Mouse (Mus musculus): ENCODE results near the gene Slc35d3. TPM values are rescaled to one million over a fixed set of nuclear protein-coding genes. Genes with fewer than 3 reads are reported as not detected.

The Slc35d3 gene
- polyA plus RNA-seq (2016; fragmentation: Nextera tagmentation; extraction: Ambion mirVana), result 0.90 and 0.97 TPM in 2 replicates

DNA sequence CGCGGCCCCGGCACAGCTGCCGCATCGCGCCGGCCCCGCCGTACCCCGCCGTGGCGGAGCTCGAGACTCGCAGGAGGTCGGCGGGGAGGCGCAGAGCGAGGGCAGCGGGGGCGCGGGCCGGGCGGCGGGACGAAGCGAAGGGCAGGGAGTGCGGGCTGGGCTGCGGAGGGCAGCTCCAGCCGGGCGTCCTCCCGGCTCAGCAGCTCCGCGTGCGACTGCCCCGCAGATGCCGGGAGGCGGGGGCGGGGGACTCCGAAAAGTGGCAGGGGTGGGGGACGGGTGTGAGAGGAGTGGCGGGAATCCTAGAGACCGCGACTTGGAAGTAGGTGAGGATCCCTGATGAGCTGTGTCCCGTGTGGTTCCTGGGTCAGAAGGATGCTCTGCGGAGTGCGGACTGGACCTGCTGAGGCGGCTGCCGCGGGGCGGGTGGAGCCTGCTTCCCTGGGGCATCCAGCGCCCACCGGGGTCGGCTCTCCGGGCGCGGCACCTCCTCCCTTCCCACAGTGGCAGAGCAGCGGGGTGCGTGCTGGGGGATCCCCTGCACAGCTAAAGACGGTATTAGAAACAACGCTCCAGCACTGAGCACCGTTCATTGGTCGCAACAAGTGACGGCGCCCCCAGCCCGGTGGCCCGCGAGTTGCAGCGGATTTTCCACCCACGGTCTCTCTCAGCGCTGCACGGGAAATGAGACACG, at the start of gene Slc35d3:
Gene Slc35d3 (minus strand): TSS at position 462 of the 694 bp plus-strand sequence.
- Histone ChIP-seq H3K9me3 (replicated peaks) (no peaks in the 10 kb centered on the region), H3K4me1 (peaks cover 32% of the 10 kb centered on the region), H3K27ac (replicated peaks) (peak within 1 kb of the TSS; percentile 68), H3K4me3 (peak within 1 kb of the TSS; percentile 73), H3K36me3 (no peaks in the 10 kb centered on the region), H3K27me3 (ENCODE audit: low read depth, poor library complexity, severe bottlenecking) (peaks cover 87% of the 10 kb centered on the region)
- under 1% methylated on average over 72 of the region's 72 CpGs for whole genome bisulfite sequencing
- peak; percentile 71 for DNase-seq (ENCODE audit: low spot score)

DNA sequence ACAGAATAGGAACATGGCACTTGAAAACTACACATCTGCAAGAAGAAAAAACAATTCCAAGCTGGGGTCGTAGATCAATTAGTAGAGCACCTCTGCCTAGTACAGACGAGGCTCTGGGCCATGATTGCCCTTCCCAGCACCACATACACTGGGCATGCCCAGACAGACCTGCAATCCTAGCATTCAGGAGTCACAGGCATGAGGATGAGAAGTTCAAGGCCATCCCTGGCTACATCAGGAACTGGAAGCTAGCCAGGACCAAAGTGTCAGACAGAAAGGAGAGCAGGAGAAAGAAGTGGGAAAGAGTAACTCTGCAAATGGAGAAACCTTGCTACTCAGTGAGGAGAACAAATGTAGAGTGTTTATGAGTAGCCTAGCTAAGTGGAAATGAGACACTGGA, 48.9 kb upstream of the Slc35d3 start:
- H3K4me1 ChIP-seq, result no peaks in the 10 kb centered on the region
- peaks cover 18% of the 10 kb centered on the region for H3K36me3 ChIP-seq
- H3K9me3 ChIP-seq (replicated peaks), result no peaks in the 10 kb centered on the region
- WGBS, result 82% methylated on average over 2 of the region's 2 CpGs
- no peak overlapping the region for H3K27ac ChIP-seq (replicated peaks)
- H3K27me3 ChIP-seq (ENCODE audit: low read depth, poor library complexity, severe bottlenecking), result no peaks in the 10 kb centered on the region
- no peak overlapping the region for H3K4me3 ChIP-seq
- no peak for DNase-seq (ENCODE audit: low spot score)

DNA sequence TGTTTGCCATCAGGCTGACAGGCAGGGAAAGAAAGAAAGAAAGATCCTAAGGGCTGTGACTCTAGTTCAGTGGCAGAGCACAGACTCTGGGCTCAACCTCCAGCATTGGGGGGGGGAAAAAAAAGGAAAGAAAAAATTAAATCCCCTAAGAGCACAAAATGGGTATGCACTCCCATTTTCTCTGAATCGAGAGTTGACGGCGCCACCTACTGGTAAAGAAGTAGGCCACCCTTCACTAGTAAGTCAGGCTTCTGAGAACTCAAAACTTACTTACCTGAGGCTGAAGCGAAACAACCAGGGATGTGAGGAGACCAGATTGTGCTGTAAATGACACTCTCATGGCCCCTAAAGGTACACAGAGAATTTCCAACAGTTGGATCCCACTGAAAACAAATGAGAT, 42.7 kb upstream of the Slc35d3 start:
- Histone ChIP-seq H3K27me3 (ENCODE audit: low read depth, poor library complexity, severe bottlenecking) (no peaks in the 10 kb centered on the region), H3K9me3 (replicated peaks) (no peaks in the 10 kb centered on the region), H3K27ac (replicated peaks) (no peak overlapping the region), H3K4me3 (no peak overlapping the region), H3K36me3 (peaks cover 8% of the 10 kb centered on the region), H3K4me1 (peaks cover 4% of the 10 kb centered on the region; the same call in 1 of the 2 replicates)
- WGBS, result 27% methylated on average over 4 of the region's 4 CpGs
- peak; percentile 18 for DNase-seq (ENCODE audit: low spot score)

DNA sequence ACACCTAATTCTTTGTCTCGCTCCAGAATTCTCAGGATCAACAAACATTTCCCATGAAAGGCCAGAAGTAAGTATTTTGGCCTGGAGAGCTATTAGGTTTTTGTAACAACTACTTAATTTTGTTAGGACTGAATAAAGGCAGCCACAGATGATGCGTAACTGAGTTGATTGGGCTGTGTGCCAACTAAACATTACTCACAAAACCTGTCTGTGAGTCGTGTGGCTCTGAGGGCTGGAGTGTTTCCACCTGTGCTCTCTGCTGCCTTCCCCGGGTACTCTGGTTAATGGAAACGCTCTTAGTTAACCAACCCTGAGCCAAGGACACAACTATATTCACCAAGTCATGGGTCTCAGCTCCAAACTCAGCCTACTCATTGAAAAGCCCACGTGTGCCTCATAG, 41.9 kb upstream of the Slc35d3 start:
- H3K9me3 ChIP-seq (replicated peaks), result no peaks in the 10 kb centered on the region
- H3K36me3 ChIP-seq, result peaks cover 13% of the 10 kb centered on the region
- no peaks in the 10 kb centered on the region for H3K27me3 ChIP-seq (ENCODE audit: low read depth, poor library complexity, severe bottlenecking)
- H3K4me1 ChIP-seq, result peaks cover 4% of the 10 kb centered on the region; the same call in 1 of the 2 replicates
- H3K27ac ChIP-seq (replicated peaks), result no peak overlapping the region
- DNase-seq (ENCODE audit: low spot score), result no peak
- H3K4me3 ChIP-seq, result no peak overlapping the region
- WGBS, result 88% methylated on average over 6 of the region's 6 CpGs

DNA sequence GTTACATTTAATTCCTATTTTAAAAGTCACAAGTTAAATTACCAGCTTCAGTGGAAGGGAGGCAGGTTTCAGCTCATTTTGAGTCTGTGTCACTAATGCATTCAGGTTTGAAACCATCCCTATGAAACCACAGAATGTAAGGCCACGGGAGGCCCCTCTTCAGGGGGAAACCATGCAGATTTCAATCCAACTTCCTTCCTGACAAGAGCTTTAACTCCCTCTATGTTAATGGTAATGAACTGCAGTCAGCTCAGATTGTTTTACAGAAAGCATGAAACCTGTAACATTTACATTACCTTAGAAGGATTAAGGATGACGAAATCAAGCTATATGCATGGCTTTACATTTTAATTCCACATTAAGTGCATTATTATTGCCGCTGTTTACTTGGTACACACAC, 40.4 kb upstream of the Slc35d3 start:
- no peaks in the 10 kb centered on the region for H3K27me3 ChIP-seq (ENCODE audit: low read depth, poor library complexity, severe bottlenecking)
- DNase-seq (ENCODE audit: low spot score), result no peak
- 59% methylated on average over 3 of the region's 3 CpGs for WGBS
- peaks cover 12% of the 10 kb centered on the region; the same call in 1 of the 2 replicates for H3K36me3 ChIP-seq
- H3K4me3 ChIP-seq, result no peak overlapping the region
- H3K9me3 ChIP-seq (replicated peaks), result no peaks in the 10 kb centered on the region
- no peak overlapping the region for H3K27ac ChIP-seq (replicated peaks)
- H3K4me1 ChIP-seq, result peaks cover 4% of the 10 kb centered on the region; the same call in 1 of the 2 replicates

DNA sequence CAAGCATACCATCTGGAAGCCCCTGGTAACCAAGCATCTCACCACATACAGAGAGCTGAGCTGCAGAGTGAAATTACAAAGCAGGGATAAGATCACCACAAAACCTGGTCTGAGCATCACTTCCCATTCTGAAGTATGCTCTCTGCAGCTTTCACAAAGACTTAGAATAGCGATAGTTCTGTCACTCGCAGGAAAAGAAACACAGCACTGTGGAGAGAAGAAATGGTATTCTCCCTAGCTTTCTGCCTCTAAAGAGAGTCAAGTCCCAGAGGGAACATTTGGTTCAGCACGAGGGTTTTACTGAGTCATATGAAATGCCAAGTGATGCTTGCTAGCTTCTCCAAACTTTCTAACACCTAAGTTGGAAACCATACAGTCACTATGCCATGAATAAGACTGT, 38.6 kb upstream of the Slc35d3 start:
- WGBS, result 81% methylated on average over 3 of the region's 3 CpGs
- Histone ChIP-seq H3K27ac (replicated peaks) (no peak overlapping the region), H3K4me1 (peaks cover 4% of the 10 kb centered on the region; the same call in 1 of the 2 replicates)

DNA sequence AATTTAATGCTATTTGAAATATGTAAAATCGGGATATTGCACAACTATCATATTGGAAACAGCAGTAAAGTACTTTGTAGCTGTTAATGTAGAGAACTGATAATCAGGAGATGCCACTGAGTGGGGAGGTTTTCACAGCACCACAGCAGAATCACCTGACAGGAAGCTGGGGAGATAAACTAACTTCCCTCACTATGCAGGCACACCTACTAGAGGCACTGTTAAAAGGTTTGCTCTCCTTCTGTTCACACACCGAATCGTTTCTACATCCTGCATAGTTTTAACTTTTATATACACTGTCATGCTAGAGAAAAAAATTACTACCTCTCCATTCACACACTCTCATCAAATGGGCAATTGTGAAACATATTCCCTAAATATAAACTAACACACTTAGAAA, 35.0 kb upstream of the Slc35d3 start:
- Histone ChIP-seq H3K4me3 (no peak overlapping the region), H3K9me3 (replicated peaks) (no peaks in the 10 kb centered on the region), H3K27me3 (ENCODE audit: low read depth, poor library complexity, severe bottlenecking) (no peaks in the 10 kb centered on the region), H3K4me1 (no peaks in the 10 kb centered on the region), H3K27ac (replicated peaks) (no peak overlapping the region), H3K36me3 (peaks cover 19% of the 10 kb centered on the region; the same call in 1 of the 2 replicates)
- 87% methylated on average over 3 of the region's 3 CpGs for WGBS
- no peak for DNase-seq (ENCODE audit: low spot score)

More for the DNA sequence above, 38.6 kb upstream of the Slc35d3 start:
- Histone ChIP-seq H3K36me3 (peaks cover 12% of the 10 kb centered on the region; the same call in 1 of the 2 replicates), H3K27me3 (ENCODE audit: low read depth, poor library complexity, severe bottlenecking) (no peaks in the 10 kb centered on the region), H3K9me3 (replicated peaks) (no peaks in the 10 kb centered on the region), H3K4me3 (no peak overlapping the region)
- DNase-seq (ENCODE audit: low spot score), result no peak

DNA sequence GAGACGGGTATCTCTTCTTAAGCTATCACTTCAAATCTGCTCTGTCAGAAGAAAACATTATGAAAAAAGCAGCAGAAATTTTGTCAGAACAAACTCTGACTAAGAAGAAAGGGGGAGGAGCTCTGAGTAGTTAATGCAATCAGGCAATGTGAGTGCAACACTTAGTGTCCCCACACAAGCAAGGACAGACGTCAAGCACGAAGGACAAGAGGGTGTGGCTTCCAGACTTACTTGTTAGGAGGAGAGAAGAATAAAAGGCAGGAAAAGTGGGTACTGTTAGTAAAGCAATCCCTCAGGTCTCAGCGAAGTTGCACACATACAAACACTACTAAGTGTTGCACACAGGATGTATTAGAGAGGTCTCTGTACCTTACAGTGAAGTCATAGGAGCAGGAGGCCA, 33.1 kb upstream of the Slc35d3 start:
- H3K4me3 ChIP-seq, result no peak overlapping the region
- H3K27ac ChIP-seq (replicated peaks), result no peak overlapping the region
- H3K27me3 ChIP-seq (ENCODE audit: low read depth, poor library complexity, severe bottlenecking), result no peaks in the 10 kb centered on the region
- no peaks in the 10 kb centered on the region for H3K4me1 ChIP-seq
- H3K9me3 ChIP-seq (replicated peaks), result no peaks in the 10 kb centered on the region
- DNase-seq (ENCODE audit: low spot score), result no peak
- WGBS, result 82% methylated on average over 4 of the region's 4 CpGs
- peaks cover 19% of the 10 kb centered on the region; the same call in 1 of the 2 replicates for H3K36me3 ChIP-seq

DNA sequence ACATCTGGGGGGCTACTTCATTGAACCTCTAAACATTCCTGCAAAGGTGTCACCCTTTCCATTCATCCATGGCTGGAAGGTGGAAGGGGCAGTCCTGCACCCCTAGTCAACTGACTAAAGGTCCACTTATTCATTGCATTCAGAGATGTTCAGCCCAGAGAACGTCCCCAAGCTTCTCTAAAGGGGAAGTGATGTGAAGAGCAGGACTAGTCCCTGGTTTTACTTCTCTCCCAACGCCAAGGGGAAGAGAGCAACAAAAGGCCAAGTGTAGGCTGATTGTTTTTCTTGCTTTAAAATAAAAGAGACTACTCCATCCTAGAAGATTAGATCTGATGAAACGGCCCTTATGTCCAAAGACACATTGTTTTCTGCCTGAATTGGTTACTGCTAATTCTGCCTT, 29.2 kb upstream of the Slc35d3 start:
- H3K27me3 ChIP-seq (ENCODE audit: low read depth, poor library complexity, severe bottlenecking), result no peaks in the 10 kb centered on the region
- peaks cover 10% of the 10 kb centered on the region; the same call in 1 of the 2 replicates for H3K36me3 ChIP-seq
- no peak for DNase-seq (ENCODE audit: low spot score)
- no peak overlapping the region for H3K27ac ChIP-seq (replicated peaks)
- 76% methylated on average over 3 of the region's 3 CpGs for WGBS
- H3K4me1 ChIP-seq, result peaks cover 13% of the 10 kb centered on the region
- H3K9me3 ChIP-seq (replicated peaks), result no peaks in the 10 kb centered on the region
- no peak overlapping the region for H3K4me3 ChIP-seq

DNA sequence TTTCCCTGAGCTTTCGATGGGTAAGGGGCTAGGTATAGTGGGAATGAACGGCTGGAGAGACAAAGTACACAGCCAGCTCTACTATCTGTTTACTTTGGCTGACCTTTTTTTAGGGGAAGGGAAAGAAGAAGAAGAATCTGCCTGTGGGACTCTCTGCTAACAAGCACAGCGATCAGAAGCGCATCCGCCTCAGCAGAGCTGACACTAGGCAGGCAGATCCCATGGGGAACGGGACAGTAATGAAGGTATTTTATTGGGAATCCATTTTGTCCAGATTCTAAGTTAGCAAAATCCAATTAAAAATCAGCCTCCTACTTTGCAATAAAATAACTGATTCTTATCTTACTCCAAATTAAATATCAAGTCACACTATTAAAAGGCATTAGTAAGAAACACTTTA, 27.9 kb upstream of the Slc35d3 start:
- DNase-seq (ENCODE audit: low spot score), result no peak
- H3K27ac ChIP-seq (replicated peaks), result no peak overlapping the region
- H3K9me3 ChIP-seq (replicated peaks), result no peaks in the 10 kb centered on the region
- no peaks in the 10 kb centered on the region for H3K27me3 ChIP-seq (ENCODE audit: low read depth, poor library complexity, severe bottlenecking)
- peaks cover 13% of the 10 kb centered on the region for H3K4me1 ChIP-seq
- H3K4me3 ChIP-seq, result no peak overlapping the region
- WGBS, result 77% methylated on average over 6 of the region's 6 CpGs
- peaks cover 5% of the 10 kb centered on the region; the same call in 1 of the 2 replicates for H3K36me3 ChIP-seq

DNA sequence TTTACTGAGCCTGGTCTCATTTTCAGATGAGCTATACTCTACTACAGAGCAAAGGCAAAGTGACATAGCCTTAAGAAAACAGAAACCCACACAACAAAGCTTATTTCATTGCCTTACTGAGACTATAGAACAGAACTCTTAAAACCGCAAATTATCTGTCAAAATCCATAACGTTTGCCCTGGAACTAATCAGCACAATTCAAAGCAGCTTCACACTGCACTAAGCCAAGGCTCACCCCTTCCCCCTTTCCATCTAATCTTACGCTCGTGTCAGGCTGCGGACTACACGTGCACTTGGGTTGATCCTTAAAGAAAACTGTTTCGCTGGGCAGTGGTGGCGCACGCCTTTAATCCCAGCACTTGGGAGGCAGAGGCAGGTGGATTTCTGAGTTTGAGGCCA, 26.4 kb upstream of the Slc35d3 start:
- Histone ChIP-seq H3K27ac (replicated peaks) (no peak overlapping the region), H3K36me3 (no peaks in the 10 kb centered on the region), H3K27me3 (ENCODE audit: low read depth, poor library complexity, severe bottlenecking) (no peaks in the 10 kb centered on the region), H3K9me3 (replicated peaks) (no peaks in the 10 kb centered on the region), H3K4me3 (no peak overlapping the region), H3K4me1 (peaks cover 13% of the 10 kb centered on the region)
- no peak for DNase-seq (ENCODE audit: low spot score)
- WGBS, result 85% methylated on average over 9 of the region's 9 CpGs

DNA sequence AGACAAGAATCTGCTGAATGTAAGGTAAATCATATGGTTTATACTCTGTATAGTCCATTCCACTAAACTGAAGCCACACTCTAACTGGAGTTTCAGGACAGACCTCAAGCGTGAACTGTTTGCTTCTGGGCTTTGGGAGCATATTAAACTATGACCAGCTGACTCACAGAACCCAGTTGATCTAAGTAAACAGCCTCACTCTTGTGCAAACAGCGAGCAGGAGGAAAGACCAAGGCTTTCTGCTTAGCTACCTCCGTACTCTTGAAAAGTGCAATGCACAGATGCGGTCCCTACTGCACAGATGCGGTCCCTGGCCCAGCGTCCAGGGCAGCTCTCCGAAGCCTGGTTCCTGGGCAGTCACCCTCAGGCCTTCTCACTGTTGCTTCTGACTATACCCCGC, 26.0 kb upstream of the Slc35d3 start:
- Histone ChIP-seq H3K27me3 (ENCODE audit: low read depth, poor library complexity, severe bottlenecking) (no peaks in the 10 kb centered on the region), H3K4me3 (no peak overlapping the region), H3K9me3 (replicated peaks) (no peaks in the 10 kb centered on the region), H3K4me1 (peaks cover 13% of the 10 kb centered on the region), H3K27ac (replicated peaks) (no peak overlapping the region), H3K36me3 (no peaks in the 10 kb centered on the region)
- no peak for DNase-seq (ENCODE audit: low spot score)
- WGBS, result 86% methylated on average over 8 of the region's 8 CpGs

DNA sequence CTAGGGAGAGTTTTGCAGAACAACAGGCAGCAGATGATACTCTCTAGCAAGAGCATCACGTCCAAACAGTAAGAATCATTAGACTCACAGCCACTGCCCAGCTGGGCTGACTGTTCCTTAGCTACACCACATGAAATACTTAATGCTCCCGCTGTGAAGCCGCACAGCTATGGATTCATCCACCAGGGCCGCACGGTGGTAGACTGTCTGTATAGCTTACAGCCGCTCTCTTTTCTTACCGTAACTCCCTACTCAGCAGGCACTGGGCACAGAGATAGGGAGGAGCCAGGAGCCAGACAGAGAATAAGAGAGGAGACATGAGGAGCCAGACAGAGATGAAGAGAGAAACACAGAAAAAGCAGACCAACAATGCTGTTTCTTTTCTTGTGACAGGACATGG, 25.4 kb upstream of the Slc35d3 start:
- no peak overlapping the region; the same call in 1 of the 2 replicates for H3K27ac ChIP-seq (replicated peaks)
- H3K36me3 ChIP-seq, result no peaks in the 10 kb centered on the region
- no peaks in the 10 kb centered on the region for H3K9me3 ChIP-seq (replicated peaks)
- H3K4me1 ChIP-seq, result peaks cover 13% of the 10 kb centered on the region
- 62% methylated on average over 7 of the region's 7 CpGs for WGBS
- no peak overlapping the region for H3K4me3 ChIP-seq
- no peaks in the 10 kb centered on the region for H3K27me3 ChIP-seq (ENCODE audit: low read depth, poor library complexity, severe bottlenecking)
- DNase-seq (ENCODE audit: low spot score), result no peak
